Mouse (Mus musculus) G1E (cell line): ENCODE data around the gene Fat4.

Experiments
- CTCF ChIP-seq: IDR thresholded peaks from 2 replicates; pipeline ENCODE4 v1.5.1; 2012; ENCODE audit warnings: low read depth, low read length, inconsistent platforms, mixed read lengths
- GATA2 ChIP-seq: IDR thresholded peaks from 2 replicates; pipeline ENCODE4 v1.6.1; 2012; ENCODE audit warnings: low read depth, low read length, inconsistent platforms, borderline replicate concordance
- POLR2AphosphoS5 ChIP-seq: IDR thresholded peaks from 2 replicates; pipeline ENCODE4 v1.6.1; 2012; ENCODE audit warnings: low read depth, low read length, inconsistent platforms; ENCODE audit not compliant: insufficient replicate concordance
- TAL1 ChIP-seq: conservative IDR thresholded peaks from 2 replicates; pipeline ENCODE4 v1.6.1; 2012; ENCODE audit warnings: low read depth, low read length, inconsistent platforms, mixed read lengths

- TF ChIP-seq CTCF (no peak), POLR2AphosphoS5 (no peak), GATA2 (no peak), TAL1 (no peak)
These were observed 149.4 kb downstream of the Fat4 start for GRCm38 (mm10) chr3:39036113-39036512.
